Mouse (Mus musculus): ENCODE results near the gene Pafah1b2. TPM values are rescaled to one million over a fixed set of nuclear protein-coding genes. Genes with fewer than 3 reads are reported as not detected.

Pafah1b2 gene
- polyA plus RNA-seq, 1 experiment from 2014 or later = 177 TPM

- no peaks in the 10 kb centered on the region for H3K36me3 ChIP-seq (ENCODE audit: control insufficient read depth, insufficient read depth, low read length)
- H3K9me3 ChIP-seq (ENCODE audit: control insufficient read depth, low read depth, low read length) = no peaks in the 10 kb centered on the region
- WGBS = 67% methylated on average over 1 of the region's 1 CpGs
- H3K27me3 ChIP-seq (ENCODE audit: control insufficient read depth, insufficient read depth, low read length) = no peaks in the 10 kb centered on the region
- no peak overlapping the region for H3K27ac ChIP-seq (ENCODE audit: low read length)
- peaks cover 19% of the 10 kb centered on the region for H3K4me1 ChIP-seq (ENCODE audit: control insufficient read depth, insufficient read depth, low read length)
- H3K9ac ChIP-seq (replicated peaks; ENCODE audit: low read depth, low read length) = no peak overlapping the region
- H3K4me2 ChIP-seq (replicated peaks; ENCODE audit: low read depth, low read length) = no peak overlapping the region
- ATAC-seq (ENCODE audit: insufficient number of reproducible peaks, insufficient read depth, low FRiP score, low read depth) = no peak
- H3K4me3 ChIP-seq (ENCODE audit: low read depth, low read length) = no peak overlapping the region
These were observed 20.6 kb upstream of the Pafah1b2 start for GRCm38 (mm10) chr9:46033058-46033457.

GRCm38 (mm10) chr9:46032190-46032589, 19.7 kb upstream of the Pafah1b2 start:
- no peaks in the 10 kb centered on the region for H3K36me3 ChIP-seq (ENCODE audit: control insufficient read depth, insufficient read depth, low read length)
- H3K4me1 ChIP-seq (ENCODE audit: control insufficient read depth, insufficient read depth, low read length) = peaks cover 19% of the 10 kb centered on the region
- H3K27ac ChIP-seq (ENCODE audit: low read length) = no peak overlapping the region; the same call in 1 of the 2 replicates
- no peaks in the 10 kb centered on the region for H3K9me3 ChIP-seq (ENCODE audit: control insufficient read depth, low read depth, low read length)
- ATAC-seq (ENCODE audit: insufficient number of reproducible peaks, insufficient read depth, low FRiP score, low read depth) = no peak
- no peak overlapping the region for H3K4me3 ChIP-seq (ENCODE audit: low read depth, low read length)
- H3K27me3 ChIP-seq (ENCODE audit: control insufficient read depth, insufficient read depth, low read length) = no peaks in the 10 kb centered on the region
- WGBS = 61% methylated on average over 6 of the region's 6 CpGs
- H3K9ac ChIP-seq (replicated peaks; ENCODE audit: low read depth, low read length) = no peak overlapping the region
- H3K4me2 ChIP-seq (replicated peaks; ENCODE audit: low read depth, low read length) = no peak overlapping the region

GRCm38 (mm10) chr9:46030968-46031367, 18.5 kb upstream of the Pafah1b2 start:
- no peak for ATAC-seq (ENCODE audit: insufficient number of reproducible peaks, insufficient read depth, low FRiP score, low read depth)
- H3K4me3 ChIP-seq (ENCODE audit: low read depth, low read length) = no peak overlapping the region
- H3K36me3 ChIP-seq (ENCODE audit: control insufficient read depth, insufficient read depth, low read length) = no peaks in the 10 kb centered on the region
- H3K4me1 ChIP-seq (ENCODE audit: control insufficient read depth, insufficient read depth, low read length) = peaks cover 19% of the 10 kb centered on the region
- no peak overlapping the region for H3K9ac ChIP-seq (replicated peaks; ENCODE audit: low read depth, low read length)
- H3K4me2 ChIP-seq (replicated peaks; ENCODE audit: low read depth, low read length) = no peak overlapping the region
- WGBS = 72% methylated on average over 6 of the region's 6 CpGs
- no peaks in the 10 kb centered on the region for H3K9me3 ChIP-seq (ENCODE audit: control insufficient read depth, low read depth, low read length)
- no peaks in the 10 kb centered on the region for H3K27me3 ChIP-seq (ENCODE audit: control insufficient read depth, insufficient read depth, low read length)
- no peak overlapping the region for H3K27ac ChIP-seq (ENCODE audit: low read length)

GRCm38 (mm10) chr9:46030184-46030583, 17.7 kb upstream of the Pafah1b2 start:
- Histone ChIP-seq H3K4me1 (ENCODE audit: control insufficient read depth, insufficient read depth, low read length) (peaks cover 15% of the 10 kb centered on the region), H3K4me3 (ENCODE audit: low read depth, low read length) (no peak overlapping the region), H3K27me3 (ENCODE audit: control insufficient read depth, insufficient read depth, low read length) (no peaks in the 10 kb centered on the region), H3K27ac (ENCODE audit: low read length) (no peak overlapping the region), H3K9ac (replicated peaks; ENCODE audit: low read depth, low read length) (no peak overlapping the region), H3K9me3 (ENCODE audit: control insufficient read depth, low read depth, low read length) (no peaks in the 10 kb centered on the region), H3K36me3 (ENCODE audit: control insufficient read depth, insufficient read depth, low read length) (no peaks in the 10 kb centered on the region), H3K4me2 (replicated peaks; ENCODE audit: low read depth, low read length) (no peak overlapping the region)
- WGBS = 79% methylated on average over 5 of the region's 5 CpGs
- ATAC-seq (ENCODE audit: insufficient number of reproducible peaks, insufficient read depth, low FRiP score, low read depth) = no peak

GRCm38 (mm10) chr9:46029534-46029933, 17.0 kb upstream of the Pafah1b2 start:
- no peak for ATAC-seq (ENCODE audit: insufficient number of reproducible peaks, insufficient read depth, low FRiP score, low read depth)
- H3K9ac ChIP-seq (replicated peaks; ENCODE audit: low read depth, low read length) = no peak overlapping the region
- H3K4me3 ChIP-seq (ENCODE audit: low read depth, low read length) = no peak overlapping the region
- H3K4me2 ChIP-seq (replicated peaks; ENCODE audit: low read depth, low read length) = no peak overlapping the region
- WGBS = 58% methylated on average over 6 of the region's 6 CpGs
- no peaks in the 10 kb centered on the region for H3K36me3 ChIP-seq (ENCODE audit: control insufficient read depth, insufficient read depth, low read length)
- H3K27ac ChIP-seq (ENCODE audit: low read length) = no peak overlapping the region
- H3K27me3 ChIP-seq (ENCODE audit: control insufficient read depth, insufficient read depth, low read length) = no peaks in the 10 kb centered on the region
- H3K9me3 ChIP-seq (ENCODE audit: control insufficient read depth, low read depth, low read length) = no peaks in the 10 kb centered on the region
- peaks cover 11% of the 10 kb centered on the region for H3K4me1 ChIP-seq (ENCODE audit: control insufficient read depth, insufficient read depth, low read length)

- 63% methylated on average over 8 of the region's 8 CpGs for WGBS
- H3K4me2 ChIP-seq (replicated peaks; ENCODE audit: low read depth, low read length) = no peak overlapping the region
These were observed 15.5 kb upstream of the Pafah1b2 start for GRCm38 (mm10) chr9:46027994-46028393.

GRCm38 (mm10) chr9:46026058-46026849, 13.8 kb upstream of the Pafah1b2 start:
- Histone ChIP-seq H3K9me3 (ENCODE audit: control insufficient read depth, low read depth, low read length) (no peaks in the 10 kb centered on the region), H3K4me1 (ENCODE audit: control insufficient read depth, insufficient read depth, low read length) (peaks cover 5% of the 10 kb centered on the region), H3K9ac (replicated peaks; ENCODE audit: low read depth, low read length) (no peak overlapping the region), H3K27ac (ENCODE audit: low read length) (no peak overlapping the region), H3K4me3 (ENCODE audit: low read depth, low read length) (no peak overlapping the region), H3K27me3 (ENCODE audit: control insufficient read depth, insufficient read depth, low read length) (no peaks in the 10 kb centered on the region), H3K4me2 (replicated peaks; ENCODE audit: low read depth, low read length) (no peak overlapping the region), H3K36me3 (ENCODE audit: control insufficient read depth, insufficient read depth, low read length) (no peaks in the 10 kb centered on the region)
- 91% methylated on average over 9 of the region's 9 CpGs for WGBS
- no peak for ATAC-seq (ENCODE audit: insufficient number of reproducible peaks, insufficient read depth, low FRiP score, low read depth)

More at GRCm38 (mm10) chr9:46027994-46028393, 15.5 kb upstream of the Pafah1b2 start:
- no peaks in the 10 kb centered on the region for H3K27me3 ChIP-seq (ENCODE audit: control insufficient read depth, insufficient read depth, low read length)
- H3K9ac ChIP-seq (replicated peaks; ENCODE audit: low read depth, low read length) = no peak overlapping the region
- H3K9me3 ChIP-seq (ENCODE audit: control insufficient read depth, low read depth, low read length) = no peaks in the 10 kb centered on the region
- no peak overlapping the region for H3K27ac ChIP-seq (ENCODE audit: low read length)
- no peak for ATAC-seq (ENCODE audit: insufficient number of reproducible peaks, insufficient read depth, low FRiP score, low read depth)
- no peak overlapping the region for H3K4me3 ChIP-seq (ENCODE audit: low read depth, low read length)
- H3K4me1 ChIP-seq (ENCODE audit: control insufficient read depth, insufficient read depth, low read length) = peaks cover 11% of the 10 kb centered on the region
- no peaks in the 10 kb centered on the region for H3K36me3 ChIP-seq (ENCODE audit: control insufficient read depth, insufficient read depth, low read length)

- 93% methylated on average over 11 of the region's 11 CpGs for WGBS
- ATAC-seq (ENCODE audit: insufficient number of reproducible peaks, insufficient read depth, low FRiP score, low read depth) = no peak
- Histone ChIP-seq H3K36me3 (ENCODE audit: control insufficient read depth, insufficient read depth, low read length) (no peaks in the 10 kb centered on the region), H3K27ac (ENCODE audit: low read length) (no peak overlapping the region), H3K27me3 (ENCODE audit: control insufficient read depth, insufficient read depth, low read length) (no peaks in the 10 kb centered on the region), H3K9me3 (ENCODE audit: control insufficient read depth, low read depth, low read length) (no peaks in the 10 kb centered on the region), H3K9ac (replicated peaks; ENCODE audit: low read depth, low read length) (no peak overlapping the region), H3K4me3 (ENCODE audit: low read depth, low read length) (no peak overlapping the region), H3K4me1 (ENCODE audit: control insufficient read depth, insufficient read depth, low read length) (no peaks in the 10 kb centered on the region), H3K4me2 (replicated peaks; ENCODE audit: low read depth, low read length) (no peak overlapping the region)
These were observed 11.1 kb upstream of the Pafah1b2 start for GRCm38 (mm10) chr9:46023591-46023990.

Measured in stomach, embryonic 14.5 days (tissue).